Mouse (Mus musculus): ENCODE measurements around the gene Gpr3.

Gene Gpr3

GRCm38 (mm10) chr4:133233285-133233976, 21.1 kb upstream of the Gpr3 start:
- DNase-seq (ENCODE audit: low read depth): peak; percentile 58

- no peak for DNase-seq (ENCODE audit: low read depth)
Observed at GRCm38 (mm10) chr4:133229582-133229981, 17.2 kb upstream of the Gpr3 start.

- DNase-seq (ENCODE audit: low read depth): no peak
Observed at GRCm38 (mm10) chr4:133227636-133228035, 15.3 kb upstream of the Gpr3 start.

DNA sequence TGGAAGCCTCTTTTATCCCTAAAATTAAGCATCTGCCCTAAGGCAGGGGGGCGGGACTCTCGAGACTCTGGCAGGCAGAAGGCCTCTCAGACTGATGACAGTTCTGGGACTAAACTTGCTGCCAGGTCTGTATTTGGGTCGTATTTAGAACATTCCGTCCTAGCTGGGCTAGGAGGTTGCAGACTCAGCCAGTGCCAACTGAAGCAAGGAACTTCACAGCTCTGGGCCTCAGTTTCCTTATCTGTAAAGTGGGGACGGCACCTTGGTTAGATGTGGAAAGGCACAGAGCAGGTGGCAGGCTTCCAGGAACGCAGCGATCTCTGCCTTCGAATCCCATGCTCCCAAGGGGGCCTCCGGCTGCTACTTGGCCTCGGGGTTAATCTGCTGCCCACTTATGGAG, 13.7 kb upstream of the Gpr3 start:
- DNase-seq (ENCODE audit: low read depth): no peak

GRCm38 (mm10) chr4:133223875-133224274, 11.5 kb upstream of the Gpr3 start:
- no peak for DNase-seq (ENCODE audit: low read depth)

GRCm38 (mm10) chr4:133221701-133222100, 9.4 kb upstream of the Gpr3 start:
- DNase-seq (ENCODE audit: low read depth): no peak

DNA sequence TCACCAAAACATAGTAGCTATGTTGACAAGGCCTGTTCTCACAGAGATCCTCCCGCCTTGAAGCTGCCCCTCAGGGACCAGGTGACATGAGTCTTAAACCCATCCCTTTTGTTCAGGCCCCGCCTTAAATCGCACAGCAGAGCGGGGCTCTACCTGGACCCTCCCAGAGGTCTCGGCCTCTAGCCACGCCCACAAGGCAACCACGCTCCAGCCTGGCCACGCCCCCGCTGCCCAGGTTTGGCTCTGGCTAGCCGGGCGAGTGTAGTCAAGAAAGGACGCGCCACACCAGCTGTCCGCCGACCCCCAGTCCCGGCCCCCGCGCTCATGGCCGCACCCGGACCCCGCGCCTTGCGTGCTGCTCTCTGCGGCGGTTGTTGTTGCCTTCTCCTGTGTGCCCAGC, 8.3 kb upstream of the Gpr3 start:
- no peak for DNase-seq (ENCODE audit: low read depth)

- DNase-seq (ENCODE audit: low read depth): no peak
Observed at GRCm38 (mm10) chr4:133218745-133219144, 6.4 kb upstream of the Gpr3 start.

DNA sequence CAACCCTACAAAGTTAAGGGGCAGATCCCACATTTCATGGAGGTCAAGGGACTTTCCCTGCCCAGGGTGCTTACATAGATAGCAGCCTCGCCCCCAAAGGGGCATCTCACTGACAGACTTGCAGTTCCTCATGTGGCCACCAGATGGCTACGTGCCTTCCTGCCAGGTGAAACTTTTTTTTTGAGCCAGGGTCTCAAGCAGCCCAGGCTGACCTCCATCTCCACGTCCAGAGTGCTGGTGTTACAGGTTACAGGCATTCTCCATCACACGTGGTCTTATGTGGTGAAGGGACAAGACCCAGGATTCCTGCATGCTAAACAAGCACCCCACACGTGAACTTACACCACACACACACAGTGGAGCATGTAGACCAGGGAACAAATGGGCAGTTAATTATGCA, 5.3 kb upstream of the Gpr3 start:
- DNase-seq (ENCODE audit: low read depth): peak; percentile 57

DNA sequence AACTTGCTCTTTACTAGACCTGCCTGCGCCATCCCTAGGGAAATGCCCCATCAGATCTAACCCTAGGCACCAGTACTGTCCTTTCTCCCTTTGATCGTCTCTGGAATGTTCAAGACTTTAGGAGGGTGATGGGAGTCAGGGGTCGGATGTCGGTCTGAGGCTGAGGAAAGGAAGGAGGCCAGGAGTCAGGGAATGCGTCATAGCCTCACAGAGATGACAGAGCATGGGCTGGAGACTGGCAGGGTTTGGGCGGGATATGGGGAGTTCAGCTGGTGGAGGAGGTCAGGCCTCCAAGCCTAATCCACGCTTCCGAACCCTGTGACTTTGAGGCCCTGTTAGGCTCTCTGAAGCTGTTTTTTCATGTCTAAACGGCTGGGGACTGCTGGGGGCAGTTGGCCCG, 1.3 kb upstream of the Gpr3 start:
- no peak for DNase-seq (ENCODE audit: low read depth)

DNA sequence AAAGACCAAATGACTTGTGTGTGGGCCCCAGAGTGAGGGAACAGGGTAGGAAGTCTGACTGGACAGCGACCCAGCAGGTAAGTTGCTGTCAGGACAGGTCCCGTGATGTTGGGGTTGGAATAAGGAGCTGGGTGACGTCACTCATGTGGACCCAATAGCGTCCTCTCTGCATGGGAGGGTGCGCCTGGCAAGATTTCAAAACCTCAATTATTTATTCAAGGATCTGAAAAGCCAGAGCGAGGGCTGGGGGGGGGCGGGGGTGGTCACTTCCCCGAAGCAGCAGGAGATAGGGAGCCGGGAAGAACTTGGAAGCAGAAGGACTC, 893 bp upstream of the Gpr3 start:
- DNase-seq (ENCODE audit: low read depth): no peak

- DNase-seq (ENCODE audit: low read depth): peak; percentile 52
Observed at GRCm38 (mm10) chr4:133212562-133213267, 379 bp upstream of the Gpr3 start.

DNA sequence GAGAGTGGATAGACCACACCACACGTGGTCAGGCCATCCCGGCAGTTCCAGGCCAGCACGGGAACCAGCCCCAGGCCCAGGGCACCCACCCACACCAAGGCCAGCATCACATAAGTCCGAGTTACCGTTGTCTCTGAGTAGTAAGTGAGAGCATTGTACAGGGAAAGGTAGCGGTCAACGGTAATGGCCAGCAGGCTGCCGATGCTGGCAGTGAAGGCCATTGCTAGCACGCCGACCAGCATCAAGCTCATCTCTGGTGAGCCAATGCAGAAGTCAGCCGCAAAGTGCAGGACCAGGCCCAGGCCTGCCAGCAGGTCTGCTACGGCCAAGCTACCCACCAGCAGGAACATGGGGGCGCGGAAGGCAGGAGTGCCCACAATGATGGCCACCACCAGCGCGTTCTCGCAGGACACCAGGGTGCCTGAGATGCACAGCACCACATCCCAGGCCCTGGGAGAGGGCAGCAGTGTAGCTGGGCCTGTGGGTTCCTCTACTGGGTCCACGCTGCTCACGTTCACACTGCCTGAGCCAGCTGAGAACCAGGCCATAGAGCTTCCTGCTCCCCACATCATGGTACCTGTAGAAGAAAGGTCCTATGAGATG, 1.4 kb downstream of the Gpr3 start:
- DNase-seq (ENCODE audit: low read depth): no peak

DNA sequence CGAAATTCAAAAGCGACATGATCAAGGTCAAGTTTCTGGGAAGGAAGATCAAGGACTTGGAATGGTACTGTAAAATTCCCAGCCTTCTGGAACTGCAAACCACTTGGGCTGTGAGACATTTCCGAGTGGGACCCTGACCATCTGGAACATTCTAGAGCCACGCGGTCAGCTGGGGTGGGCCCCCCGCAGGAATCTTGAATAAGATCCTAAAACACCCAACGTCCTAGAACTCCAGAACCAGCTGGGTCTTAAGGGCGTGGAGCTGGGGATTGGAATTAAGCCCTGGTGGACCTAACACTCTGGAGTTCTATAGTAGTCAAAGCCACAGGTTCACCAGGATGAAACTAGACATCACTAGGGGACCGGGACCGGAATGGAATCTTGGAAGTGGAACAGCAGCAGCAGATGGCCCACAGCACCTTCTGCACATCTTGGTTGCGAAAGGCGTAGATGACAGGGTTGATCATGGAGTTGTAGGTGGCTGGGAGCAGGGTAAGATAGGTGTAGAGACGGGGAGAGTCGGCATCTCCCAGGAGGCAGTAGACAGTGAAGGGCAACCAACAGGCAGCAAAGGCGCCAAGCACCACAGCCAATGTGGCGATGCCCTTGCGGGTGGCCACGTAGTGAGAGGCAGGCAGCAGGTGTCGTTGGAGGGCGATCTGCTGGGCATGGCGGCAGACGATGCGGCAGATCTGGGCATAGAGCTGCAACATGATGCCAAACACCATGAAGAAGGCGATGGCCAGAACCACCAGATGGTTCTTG, 2.1 kb downstream of the Gpr3 start:
- no peak for DNase-seq (ENCODE audit: low read depth)

GRCm38 (mm10) chr4:133209366-133209765, 3.0 kb downstream of the Gpr3 start:
- peak; percentile 53 for DNase-seq (ENCODE audit: low read depth)

GRCm38 (mm10) chr4:133204379-133204778, 8.0 kb downstream of the Gpr3 start:
- no peak for DNase-seq (ENCODE audit: low read depth)

- no peak for DNase-seq (ENCODE audit: low read depth)
Observed at GRCm38 (mm10) chr4:133203591-133203990, 8.7 kb downstream of the Gpr3 start.

DNA sequence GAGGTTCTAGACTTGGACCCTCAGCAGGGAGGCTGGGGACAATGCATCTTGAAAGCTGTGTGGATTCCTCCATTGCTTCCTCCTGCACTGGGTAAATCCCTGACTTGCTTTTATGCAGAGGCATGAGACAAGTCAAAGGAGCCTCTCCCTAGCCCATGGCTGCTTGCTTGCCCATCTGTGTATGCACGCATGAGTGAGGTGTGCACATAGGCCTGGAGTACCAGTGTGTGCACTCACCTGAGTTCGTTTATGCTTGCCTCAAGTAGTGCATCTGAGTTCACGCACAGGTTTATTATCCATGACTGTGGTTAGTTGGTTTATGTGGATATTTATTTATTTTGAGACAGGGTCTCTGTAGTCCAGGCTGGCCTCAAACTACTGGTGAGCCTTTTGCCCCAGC, 10.1 kb downstream of the Gpr3 start:
- DNase-seq (ENCODE audit: low read depth): no peak

DNA sequence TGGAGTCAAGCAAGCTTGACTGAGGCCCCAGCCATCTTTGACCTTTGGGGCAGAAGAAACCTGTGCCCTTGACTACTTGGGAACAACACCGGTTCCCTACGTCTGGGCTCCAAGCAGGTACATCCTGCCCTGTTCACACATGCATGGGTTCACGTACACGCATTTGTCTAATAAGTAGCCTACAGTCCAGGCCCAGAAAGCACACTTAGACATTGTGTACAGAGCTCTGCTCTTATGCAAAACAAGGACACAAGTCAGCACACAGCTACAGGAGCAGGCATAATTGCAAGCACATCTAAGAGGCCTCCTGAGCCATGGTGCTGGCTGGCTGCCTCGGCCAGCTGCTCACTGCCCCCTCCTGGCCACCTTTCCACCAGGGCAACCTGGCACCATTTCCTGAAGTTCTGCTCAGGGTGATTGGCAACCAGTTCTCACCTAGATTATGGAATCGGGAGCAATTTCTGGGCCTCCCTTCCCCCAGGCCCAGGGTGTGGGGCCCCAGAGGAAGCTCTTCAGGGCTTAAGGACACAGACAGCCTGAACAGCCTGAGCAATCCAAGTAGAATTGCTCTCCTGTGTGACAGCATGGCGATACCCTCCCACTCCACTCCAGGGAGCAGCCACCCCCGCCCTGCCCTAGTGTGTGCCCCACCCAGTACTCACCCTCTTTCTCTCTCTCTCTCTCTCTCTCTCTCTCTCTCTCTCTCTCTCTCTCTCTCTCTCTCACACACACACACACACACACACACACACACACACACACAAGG, 11.1 kb downstream of the Gpr3 start:
- DNase-seq (ENCODE audit: low read depth): no peak

DNA sequence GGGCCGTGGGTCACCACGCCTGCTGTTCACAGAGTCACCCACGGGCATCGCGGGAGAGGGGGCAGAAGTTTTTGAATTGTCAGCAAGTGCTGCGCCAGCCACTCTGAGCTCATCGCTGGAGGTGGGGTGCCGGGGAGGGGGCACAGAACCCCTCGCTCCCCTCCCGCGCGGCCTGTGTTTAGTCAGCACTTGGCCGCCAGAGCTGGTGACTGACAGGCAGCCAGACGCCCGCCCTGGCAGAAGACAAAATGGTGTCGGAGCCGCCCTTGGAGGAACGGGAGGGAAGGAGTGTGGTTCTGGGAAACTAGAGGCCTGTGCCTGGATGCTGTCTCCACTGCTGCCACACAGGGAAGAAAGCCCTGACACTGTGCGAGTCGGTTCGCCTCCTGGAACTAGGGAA, 12.0 kb downstream of the Gpr3 start:
- DNase-seq (ENCODE audit: low read depth): no peak

DNA sequence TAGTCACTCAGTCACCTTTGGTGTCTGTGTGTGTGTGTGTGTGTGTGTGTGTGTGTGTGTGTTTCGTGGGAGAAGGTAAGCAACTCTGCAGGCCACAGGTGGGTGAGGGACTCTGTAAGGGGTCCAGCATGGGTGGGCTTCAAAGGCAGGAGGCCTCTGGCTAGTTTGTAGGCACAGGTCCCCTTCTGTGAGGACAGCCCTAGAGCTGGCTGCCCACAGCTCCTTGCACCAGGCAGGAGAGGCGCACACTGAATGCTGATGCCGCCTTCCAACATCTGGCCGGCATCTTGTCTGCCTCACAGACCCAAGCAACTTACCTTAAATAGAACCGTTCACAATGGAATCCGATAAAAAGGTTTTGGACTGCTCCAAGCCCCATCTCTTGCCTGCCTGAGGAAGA, 12.6 kb downstream of the Gpr3 start:
- DNase-seq (ENCODE audit: low read depth): no peak

Measured in c-Kit-positive CD71-positive TER-119-negative erythroid progenitor cells, embryonic 14.5 days (primary cell).